In the genomic region with DNA sequence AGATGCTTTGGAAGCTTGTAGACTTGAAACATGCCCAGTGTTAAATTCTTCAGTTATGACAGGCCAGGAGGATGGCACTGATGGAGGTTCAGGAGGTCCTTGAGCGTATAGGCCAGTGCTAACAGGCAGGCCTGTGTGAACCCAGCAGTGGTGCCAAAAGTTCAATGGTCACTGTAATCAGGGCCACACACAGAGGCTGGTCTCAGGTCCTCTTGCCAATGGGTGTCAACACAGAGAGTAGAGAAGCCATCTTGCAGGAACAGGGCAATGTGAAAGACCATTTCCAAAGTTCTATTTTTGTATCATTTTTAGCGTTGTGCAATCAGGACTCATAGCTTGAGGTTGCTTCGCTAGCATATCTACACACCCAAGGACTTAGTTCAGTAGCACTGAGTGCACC, we compare ENCODE assay signal across 20 mouse cellular contexts.
"Had no signal": no experiment of that assay in that cellular context is flagged by ENCODE, and none has a peak within 500 bp of the region (broad histone marks: within the 10 kb centered on the region; RNA-seq: fewer than 3 reads in every experiment).

No protein-coding gene starts in this region.

- H3K27me3 ChIP-seq: lung, embryonic 15.5 days; midbrain, embryonic 12.5 days; neural tube, embryonic 13.5 days; neural tube, embryonic 15.5 days had no signal

- H3K9ac ChIP-seq: lung, embryonic 15.5 days; midbrain, embryonic 12.5 days; neural tube, embryonic 13.5 days; neural tube, embryonic 15.5 days had no signal

- H3K27ac ChIP-seq: lung, embryonic 15.5 days; macrophage; midbrain, embryonic 10.5 days; midbrain, embryonic 12.5 days; neural tube, embryonic 13.5 days; neural tube, embryonic 15.5 days had no signal

- H3K9me3 ChIP-seq: lung, embryonic 15.5 days; midbrain, embryonic 10.5 days; midbrain, embryonic 12.5 days; neural tube, embryonic 13.5 days; neural tube, embryonic 15.5 days had no signal

- DNase-seq: lung, adult 2 months; lung, postnatal 14 days; lung, postnatal 36 days; midbrain, embryonic 14.5 days; retina, postnatal 1 day; right cerebral cortex, adult 18-20 months; right cerebral cortex, postnatal 25 days; spleen, adult 18-20 months; thymus, adult 18-20 months; thymus, postnatal 14 days; thymus, postnatal 36 days had no signal

- H3K4me1 ChIP-seq: lung, embryonic 15.5 days; midbrain, embryonic 10.5 days; midbrain, embryonic 12.5 days; neural tube, embryonic 13.5 days; neural tube, embryonic 15.5 days had no signal

- H3K4me3 ChIP-seq: lung, embryonic 15.5 days; midbrain, embryonic 10.5 days; midbrain, embryonic 12.5 days; myocyte; neural tube, embryonic 13.5 days; neural tube, embryonic 15.5 days had no signal

- H3K36me3 ChIP-seq: lung, embryonic 15.5 days; midbrain, embryonic 10.5 days; midbrain, embryonic 12.5 days; neural tube, embryonic 13.5 days; neural tube, embryonic 15.5 days had no signal

- ATAC-seq: lung, postnatal 0 days; midbrain, embryonic 16.5 days had no signal

- H3K4me2 ChIP-seq: lung, embryonic 15.5 days; midbrain, embryonic 12.5 days; neural tube, embryonic 13.5 days; neural tube, embryonic 15.5 days had no signal
